Mouse (Mus musculus) neural tube, embryonic 14.5 days (tissue): Measurements from ENCODE around the gene Shisa4. TPM values are rescaled to one million over a fixed set of nuclear protein-coding genes. Genes with fewer than 3 reads are reported as not detected.
A peak's percentile ranks its signal among the peaks of the same experiment; 100 is the strongest.

Experiments used
- ATAC-seq: fragments of 200-750 bp; cut with Nextera tagmentation; 2 replicates; pipeline ENCODE4 v1.8.0; 2017; ENCODE audit warnings: low read depth, mild to moderate bottlenecking, moderate TSS enrichment, moderate library complexity
- H3K27ac ChIP-seq: fragments of 300-500 bp; sonication (generic); 2 replicates; pipeline ENCODE4 v1.5.1; 2014; ENCODE audit warnings: low read depth, mild to moderate bottlenecking, control low read depth, low read length, moderate library complexity, mixed read lengths
- H3K27me3 ChIP-seq: fragments of 300-500 bp; sonication (generic); 2 replicates; pipeline ENCODE4 v1.6.1; 2014; ENCODE audit warnings: low read length; ENCODE audit not compliant: control insufficient read depth, insufficient read depth
- H3K36me3 ChIP-seq: fragments of 300-500 bp; sonication (generic); 2 replicates; pipeline ENCODE4 v1.6.1; 2014; ENCODE audit warnings: low read length, mixed read lengths; ENCODE audit not compliant: control insufficient read depth, insufficient read depth
- H3K4me1 ChIP-seq: fragments of 300-500 bp; sonication (generic); 2 replicates; pipeline ENCODE4 v1.6.1; 2014; ENCODE audit warnings: low read length; ENCODE audit not compliant: control insufficient read depth, insufficient read depth
- H3K4me2 ChIP-seq: fragments of 300-500 bp; sonication (generic); 2 replicates; pipeline ENCODE4 v1.6.1; 2014; ENCODE audit warnings: mild to moderate bottlenecking, low read depth, low read length, control low read depth
- H3K4me3 ChIP-seq: fragments of 300-500 bp; sonication (generic); 2 replicates; pipeline ENCODE4 v1.5.1; 2014; ENCODE audit warnings: low read depth, low read length, control low read depth, mixed read lengths
- H3K9ac ChIP-seq: fragments of 300-500 bp; sonication (generic); replicated peaks from 2 replicates; pipeline ENCODE4 v1.6.1; 2014; ENCODE audit warnings: low read depth, mild to moderate bottlenecking, control low read depth, low read length, mixed read lengths
- H3K9me3 ChIP-seq: fragments of 300-500 bp; sonication (generic); 2 replicates; pipeline ENCODE4 v1.6.1; 2016; ENCODE audit warnings: low read length; ENCODE audit not compliant: control insufficient read depth
- WGBS: fragments of 180-500 bp; shearing (Covaris S2); extraction: QIAGEN DNeasy Blood & Tissue Kit; methylation state at CpG from one replicate; pipeline ENCODE4 v1.1.7; 2014; 5-methylcytosine and 5-hydroxymethylcytosine counted together
- polyA plus RNA-seq: library from polyadenylated mRNA; unstranded; fragments of >200 nt; fragmentation: Nextera tagmentation; extraction: Ambion mirVana; gene quantifications from 2 replicates; pipeline ENCODE4 v1.2.1, GENCODE M21; 2014

The Shisa4 gene
- polyA plus RNA-seq, 1 experiment from 2014 or later: 75.5 TPM

GRCm38 (mm10) chr1:135347498-135348169 is 27.4 kb downstream of the Shisa4 start:
- H3K4me2 ChIP-seq: no peak overlapping the region
- no peaks in the 10 kb centered on the region for H3K4me1 ChIP-seq
- H3K36me3 ChIP-seq: no peaks in the 10 kb centered on the region
- H3K9ac ChIP-seq: no peak overlapping the region
- 65% methylated on average over 4 of the region's 4 CpGs for WGBS
- H3K9me3 ChIP-seq: no peaks in the 10 kb centered on the region
- no peak for ATAC-seq
- no peaks in the 10 kb centered on the region for H3K27me3 ChIP-seq
- H3K27ac ChIP-seq: no peak overlapping the region
- no peak overlapping the region for H3K4me3 ChIP-seq

DNA sequence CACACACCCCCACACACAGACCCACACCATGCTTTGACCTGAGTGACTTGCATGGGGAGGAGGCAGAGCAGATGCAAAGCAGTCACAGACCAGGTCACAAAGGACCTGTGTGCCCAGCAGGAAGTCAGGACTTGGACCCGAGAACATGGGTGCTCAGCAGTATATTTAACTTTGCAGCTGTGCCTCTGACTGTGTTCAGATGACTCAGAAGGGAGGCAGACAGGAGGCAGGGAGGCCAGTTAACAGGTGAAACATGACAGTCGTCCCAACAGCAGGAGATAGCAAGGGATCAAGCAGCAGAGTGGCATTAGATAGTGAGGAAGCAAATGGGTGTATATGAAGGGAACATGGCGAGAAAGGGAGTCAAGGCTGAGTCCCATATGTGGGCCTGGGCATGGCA is 28.1 kb downstream of the Shisa4 start:
- 63% methylated on average over 3 of the region's 3 CpGs for WGBS
- Histone ChIP-seq H3K4me1 (no peaks in the 10 kb centered on the region), H3K36me3 (no peaks in the 10 kb centered on the region), H3K27me3 (no peaks in the 10 kb centered on the region), H3K4me3 (no peak overlapping the region), H3K9me3 (no peaks in the 10 kb centered on the region), H3K9ac (no peak overlapping the region), H3K4me2 (no peak overlapping the region), H3K27ac (no peak overlapping the region)
- ATAC-seq: no peak

DNA sequence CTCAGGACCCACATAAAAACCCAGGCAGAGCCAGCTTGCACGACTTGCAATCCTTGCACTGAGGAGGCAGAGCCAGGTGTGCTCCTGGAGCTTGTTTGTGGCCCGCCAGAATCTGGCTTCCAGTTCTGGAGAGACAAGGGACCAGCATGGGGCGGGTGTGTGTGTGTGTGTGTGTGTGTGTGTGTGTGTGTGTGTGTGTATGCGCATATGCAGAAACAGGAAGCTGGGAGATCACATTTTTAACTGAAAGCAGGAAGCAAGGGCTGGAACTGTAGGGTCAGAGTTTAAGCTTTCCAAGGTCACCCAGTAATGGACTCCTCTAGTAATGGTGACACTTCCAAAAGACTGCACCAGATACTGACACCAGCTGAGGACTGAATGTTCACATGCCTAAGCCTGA is 31.0 kb downstream of the Shisa4 start:
- ATAC-seq: no peak
- Histone ChIP-seq H3K27ac (no peak overlapping the region), H3K4me3 (no peak overlapping the region), H3K27me3 (no peaks in the 10 kb centered on the region), H3K9ac (no peak overlapping the region), H3K4me2 (no peak overlapping the region), H3K4me1 (no peaks in the 10 kb centered on the region), H3K36me3 (no peaks in the 10 kb centered on the region), H3K9me3 (no peaks in the 10 kb centered on the region)
- 70% methylated on average over 4 of the region's 4 CpGs for WGBS

GRCm38 (mm10) chr1:135341947-135342346 is 33.1 kb downstream of the Shisa4 start:
- Histone ChIP-seq H3K4me1 (no peaks in the 10 kb centered on the region), H3K9ac (no peak overlapping the region), H3K36me3 (no peaks in the 10 kb centered on the region), H3K27me3 (no peaks in the 10 kb centered on the region), H3K4me2 (no peak overlapping the region), H3K9me3 (no peaks in the 10 kb centered on the region), H3K27ac (no peak overlapping the region), H3K4me3 (no peak overlapping the region)
- 65% methylated on average over 8 of the region's 8 CpGs for WGBS
- no peak for ATAC-seq

GRCm38 (mm10) chr1:135330578-135330977 is 44.5 kb downstream of the Shisa4 start:
- H3K27ac ChIP-seq: no peak overlapping the region
- no peaks in the 10 kb centered on the region for H3K27me3 ChIP-seq
- no peak overlapping the region for H3K9ac ChIP-seq
- no peak for ATAC-seq
- H3K4me3 ChIP-seq: no peak overlapping the region
- H3K4me1 ChIP-seq: no peaks in the 10 kb centered on the region
- H3K36me3 ChIP-seq: no peaks in the 10 kb centered on the region
- no peak overlapping the region for H3K4me2 ChIP-seq
- no peaks in the 10 kb centered on the region for H3K9me3 ChIP-seq
- 84% methylated on average over 6 of the region's 6 CpGs for WGBS

GRCm38 (mm10) chr1:135328368-135328767 is 46.7 kb downstream of the Shisa4 start:
- 72% methylated on average over 5 of the region's 5 CpGs for WGBS
- Histone ChIP-seq H3K4me2 (no peak overlapping the region), H3K27ac (no peak overlapping the region), H3K4me1 (no peaks in the 10 kb centered on the region), H3K9me3 (no peaks in the 10 kb centered on the region), H3K27me3 (no peaks in the 10 kb centered on the region), H3K4me3 (no peak overlapping the region), H3K9ac (no peak overlapping the region), H3K36me3 (no peaks in the 10 kb centered on the region)
- ATAC-seq: no peak

- WGBS: 75% methylated on average over 2 of the region's 2 CpGs
- no peaks in the 10 kb centered on the region for H3K9me3 ChIP-seq
- no peak for ATAC-seq
Measured at GRCm38 (mm10) chr1:135325934-135326333, 49.1 kb downstream of the Shisa4 start.

DNA sequence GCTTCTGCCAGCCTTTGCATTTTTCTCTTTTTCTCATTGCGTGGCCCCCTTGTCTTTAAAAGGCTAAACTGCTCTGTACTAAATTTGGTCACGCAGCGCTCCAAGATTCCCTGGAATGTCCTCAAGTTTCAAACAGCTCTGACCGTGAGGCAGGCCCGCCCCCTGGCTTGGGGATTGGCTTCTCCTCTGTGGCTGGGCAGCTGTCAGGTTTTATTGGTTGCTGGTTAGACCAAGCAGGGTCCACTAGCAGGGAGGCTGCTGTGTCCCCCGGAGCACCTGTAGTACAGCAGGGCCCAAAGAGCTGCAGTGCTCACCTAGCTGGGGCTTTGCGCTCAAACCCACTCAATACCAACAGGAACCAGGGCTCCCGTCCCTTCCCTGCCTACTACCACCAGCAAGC is 50.5 kb downstream of the Shisa4 start, which contains the start of gene Lmod1:
Gene Lmod1 (plus strand): TSS at position 237 of the 400 bp plus-strand sequence.
- 12% methylated on average over 8 of the region's 8 CpGs for WGBS

More at GRCm38 (mm10) chr1:135325934-135326333, 49.1 kb downstream of the Shisa4 start:
- H3K4me2 ChIP-seq: no peak overlapping the region
- no peaks in the 10 kb centered on the region for H3K4me1 ChIP-seq
- no peaks in the 10 kb centered on the region for H3K27me3 ChIP-seq
- no peak overlapping the region for H3K4me3 ChIP-seq
- no peak overlapping the region for H3K9ac ChIP-seq
- no peaks in the 10 kb centered on the region for H3K36me3 ChIP-seq
- no peak overlapping the region for H3K27ac ChIP-seq

DNA sequence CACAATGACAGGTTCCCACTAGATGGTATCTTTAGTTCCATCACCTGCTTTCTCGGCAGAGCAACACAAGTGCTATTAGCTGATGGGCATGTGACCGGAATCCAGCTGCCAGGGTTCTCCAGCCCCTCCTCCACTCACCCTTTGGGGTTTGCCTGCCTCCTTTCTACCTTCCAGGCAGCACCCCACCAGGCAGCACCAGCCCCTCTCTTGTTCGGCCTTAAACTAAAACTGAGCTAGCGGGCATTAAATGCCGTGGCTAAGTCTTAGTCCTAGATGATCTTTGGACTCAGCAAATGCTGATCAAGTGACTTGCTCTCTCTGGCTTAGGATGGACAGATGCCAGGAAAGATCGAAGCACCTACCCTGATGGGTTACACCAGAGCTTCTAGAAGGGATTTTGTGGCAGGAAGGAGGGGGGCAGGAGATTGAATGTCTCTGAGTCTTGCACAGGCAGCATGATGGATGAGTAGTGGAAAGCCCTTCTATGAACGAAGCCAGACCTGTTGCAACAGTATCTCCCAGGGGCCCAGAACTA is 51.6 kb downstream of the Shisa4 start:
- no peaks in the 10 kb centered on the region for H3K27me3 ChIP-seq
- H3K9ac ChIP-seq: no peak overlapping the region
- no peak for ATAC-seq
- no peak overlapping the region for H3K27ac ChIP-seq
- H3K4me2 ChIP-seq: no peak overlapping the region
- H3K4me1 ChIP-seq: no peaks in the 10 kb centered on the region
- H3K4me3 ChIP-seq: no peak overlapping the region
- WGBS: 86% methylated on average over 7 of the region's 7 CpGs
- no peaks in the 10 kb centered on the region for H3K36me3 ChIP-seq
- H3K9me3 ChIP-seq: no peaks in the 10 kb centered on the region

More for the DNA sequence above, 50.5 kb downstream of the Shisa4 start, which contains the start of gene Lmod1:
- Histone ChIP-seq H3K9ac (no peak within 1 kb of the TSS), H3K36me3 (no peaks in the 10 kb centered on the region), H3K27ac (no peak within 1 kb of the TSS), H3K27me3 (no peaks in the 10 kb centered on the region), H3K4me1 (no peaks in the 10 kb centered on the region), H3K9me3 (no peaks in the 10 kb centered on the region), H3K4me3 (no peak within 1 kb of the TSS), H3K4me2 (0 out of 2 replicates have a peak within 1 kb of the TSS, but pooled peaks have one; percentile 14)
- ATAC-seq: no peak
